Mouse (Mus musculus) E14TG2a.4 (cell line): Measurements from ENCODE around the gene Adgrl3.

ENCODE experiments used
- H3K27me3 ChIP-seq: 2 replicates; pipeline ENCODE4 v1.6.1; 2014; ENCODE audit warnings: low read length, control low read depth; ENCODE audit not compliant: insufficient read depth
- H3K36me3 ChIP-seq: 2 replicates; pipeline ENCODE4 v1.6.1; 2014; ENCODE audit warnings: low read length, control low read depth; ENCODE audit not compliant: insufficient read depth
- H3K4me1 ChIP-seq: replicated peaks from 2 replicates; pipeline ENCODE4 v1.6.1; 2014; ENCODE audit warnings: low read depth, low read length, control low read depth
- H3K4me3 ChIP-seq: replicated peaks from 2 replicates; pipeline ENCODE4 v1.5.1; 2014; ENCODE audit warnings: mild to moderate bottlenecking, low read length
- H3K9me3 ChIP-seq: 2 replicates; pipeline ENCODE4 v1.6.1; 2014; ENCODE audit warnings: low read length, control low read depth
- CTCF ChIP-seq: conservative IDR thresholded peaks from 2 replicates; pipeline ENCODE4 v1.5.1; 2014; ENCODE audit warnings: low read length
- NANOG ChIP-seq: IDR thresholded peaks from 2 replicates; pipeline ENCODE4 v1.6.1; 2014; ENCODE audit warnings: borderline replicate concordance, low read length, mixed read lengths
- POU5F1 ChIP-seq: IDR thresholded peaks from 2 replicates; pipeline ENCODE4 v1.6.1; 2014; ENCODE audit warnings: low read length, borderline replicate concordance

Adgrl3 gene

GRCm38 (mm10) chr5:81028875-81029274, 8.9 kb downstream of the Adgrl3 start:
- TF ChIP-seq CTCF = no peak
- peaks cover 10% of the 10 kb centered on the region for H3K27me3 ChIP-seq
- no peaks in the 10 kb centered on the region for H3K4me1 ChIP-seq
- no peak overlapping the region for H3K4me3 ChIP-seq
- H3K36me3 ChIP-seq = no peaks in the 10 kb centered on the region
- peaks cover 4% of the 10 kb centered on the region for H3K9me3 ChIP-seq

GRCm38 (mm10) chr5:81037091-81037490, 17.2 kb downstream of the Adgrl3 start:
- Histone ChIP-seq H3K36me3 (no peaks in the 10 kb centered on the region), H3K9me3 (no peaks in the 10 kb centered on the region), H3K27me3 (no peaks in the 10 kb centered on the region), H3K4me1 (no peaks in the 10 kb centered on the region), H3K4me3 (no peak overlapping the region)
- no peak for TF ChIP-seq POU5F1
- TF ChIP-seq NANOG = no peak
- TF ChIP-seq CTCF = no peak

- no peaks in the 10 kb centered on the region for H3K27me3 ChIP-seq
- no peaks in the 10 kb centered on the region for H3K36me3 ChIP-seq
- H3K9me3 ChIP-seq = no peaks in the 10 kb centered on the region
- no peaks in the 10 kb centered on the region for H3K4me1 ChIP-seq
- no peak overlapping the region for H3K4me3 ChIP-seq
- no peak for TF ChIP-seq CTCF
- no peak for TF ChIP-seq POU5F1
- no peak for TF ChIP-seq NANOG
Measured at GRCm38 (mm10) chr5:81043875-81044274, 23.9 kb downstream of the Adgrl3 start.

GRCm38 (mm10) chr5:81046128-81046527, 26.2 kb downstream of the Adgrl3 start:
- Histone ChIP-seq H3K9me3 (no peaks in the 10 kb centered on the region), H3K4me1 (no peaks in the 10 kb centered on the region), H3K36me3 (no peaks in the 10 kb centered on the region), H3K27me3 (no peaks in the 10 kb centered on the region), H3K4me3 (no peak overlapping the region)
- TF ChIP-seq POU5F1 (no peak), NANOG (no peak), CTCF (no peak)

- H3K9me3 ChIP-seq = no peaks in the 10 kb centered on the region
- no peak overlapping the region for H3K4me3 ChIP-seq
Measured at GRCm38 (mm10) chr5:81054628-81055027, 34.7 kb downstream of the Adgrl3 start.

GRCm38 (mm10) chr5:81055253-81055652, 35.3 kb downstream of the Adgrl3 start:
- no peaks in the 10 kb centered on the region for H3K36me3 ChIP-seq
- H3K27me3 ChIP-seq = no peaks in the 10 kb centered on the region

More at GRCm38 (mm10) chr5:81054628-81055027, 34.7 kb downstream of the Adgrl3 start:
- TF ChIP-seq NANOG (no peak), CTCF (no peak), POU5F1 (no peak)
- no peaks in the 10 kb centered on the region for H3K36me3 ChIP-seq
- H3K27me3 ChIP-seq = no peaks in the 10 kb centered on the region
- H3K4me1 ChIP-seq = no peaks in the 10 kb centered on the region

GRCm38 (mm10) chr5:81058122-81058521, 38.2 kb downstream of the Adgrl3 start:
- TF ChIP-seq NANOG = no peak
- no peak for TF ChIP-seq CTCF
- no peak for TF ChIP-seq POU5F1
- Histone ChIP-seq H3K4me3 (no peak overlapping the region), H3K4me1 (no peaks in the 10 kb centered on the region), H3K27me3 (no peaks in the 10 kb centered on the region), H3K36me3 (no peaks in the 10 kb centered on the region), H3K9me3 (no peaks in the 10 kb centered on the region)

More at GRCm38 (mm10) chr5:81055253-81055652, 35.3 kb downstream of the Adgrl3 start:
- Histone ChIP-seq H3K9me3 (no peaks in the 10 kb centered on the region), H3K4me1 (no peaks in the 10 kb centered on the region), H3K4me3 (no peak overlapping the region)
- TF ChIP-seq POU5F1 = no peak
- TF ChIP-seq NANOG = no peak
- no peak for TF ChIP-seq CTCF

- H3K27me3 ChIP-seq = no peaks in the 10 kb centered on the region
- TF ChIP-seq POU5F1 (no peak), CTCF (no peak), NANOG (no peak)
- H3K36me3 ChIP-seq = no peaks in the 10 kb centered on the region
- H3K4me1 ChIP-seq = no peaks in the 10 kb centered on the region
- no peak overlapping the region for H3K4me3 ChIP-seq
- H3K9me3 ChIP-seq = no peaks in the 10 kb centered on the region
Measured at GRCm38 (mm10) chr5:81060950-81061349, 41.0 kb downstream of the Adgrl3 start.

- Histone ChIP-seq H3K9me3 (no peaks in the 10 kb centered on the region), H3K36me3 (no peaks in the 10 kb centered on the region), H3K4me3 (no peak overlapping the region), H3K4me1 (no peaks in the 10 kb centered on the region), H3K27me3 (no peaks in the 10 kb centered on the region)
- no peak for TF ChIP-seq CTCF
- TF ChIP-seq NANOG = no peak
- no peak for TF ChIP-seq POU5F1
Measured at GRCm38 (mm10) chr5:81061386-81061785, 41.4 kb downstream of the Adgrl3 start.
